Mouse (Mus musculus) cortical plate, adult 2 months (tissue): ENCODE measurements around the gene Slit3.

Source experiments
- CTCF ChIP-seq: fragments of 200-500 bp; IDR thresholded peaks from 2 replicates; pipeline ENCODE4 v1.5.1; 2011; ENCODE audit warnings: mild to moderate bottlenecking, control low read depth, low read length; ENCODE audit not compliant: insufficient read depth; ENCODE audit errors: extremely low read depth
- POLR2A ChIP-seq: fragments of 200-500 bp; IDR thresholded peaks from 2 replicates; pipeline ENCODE4 v1.6.1; 2011; ENCODE audit warnings: mild to moderate bottlenecking, low read length, control low read depth; ENCODE audit not compliant: insufficient read depth; ENCODE audit errors: extremely low read depth

- no peak for TF ChIP-seq POLR2A
- no peak for TF ChIP-seq CTCF
These were observed 181.2 kb downstream of the Slit3 start for GRCm38 (mm10) chr11:35302272-35302671.
